Mouse (Mus musculus) urinary bladder, postnatal 36 days (tissue): Measurements from ENCODE around the gene Agbl5.

Experiments used
- DNase-seq, 2 experiments: peaks; one replicate each; pipeline ENCODE4 v3.0.0; 2022; ENCODE audit warnings: low spot score in 2 of 2, mixed read lengths in 1 of 2

Gene Agbl5

DNA sequence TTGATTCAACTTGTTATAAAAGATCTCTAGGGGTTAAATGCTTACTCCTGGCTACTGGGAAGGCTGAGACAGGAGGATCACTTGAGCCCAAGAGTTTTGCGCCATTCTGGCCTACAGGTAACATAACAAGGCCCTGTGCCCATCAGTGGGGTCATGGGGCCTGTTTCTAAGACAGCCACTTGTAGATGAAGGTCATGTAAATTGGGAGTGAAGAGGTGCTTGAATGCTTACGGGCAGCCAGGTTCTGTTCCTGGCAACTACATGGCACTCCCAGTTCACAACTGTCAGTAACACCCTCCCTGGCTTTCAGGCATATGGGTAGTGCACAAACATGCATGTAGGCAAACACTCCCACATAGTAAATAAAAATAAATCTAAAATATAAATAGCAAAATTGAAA, 62.4 kb downstream of the Agbl5 start:
- no peak for DNase-seq

DNA sequence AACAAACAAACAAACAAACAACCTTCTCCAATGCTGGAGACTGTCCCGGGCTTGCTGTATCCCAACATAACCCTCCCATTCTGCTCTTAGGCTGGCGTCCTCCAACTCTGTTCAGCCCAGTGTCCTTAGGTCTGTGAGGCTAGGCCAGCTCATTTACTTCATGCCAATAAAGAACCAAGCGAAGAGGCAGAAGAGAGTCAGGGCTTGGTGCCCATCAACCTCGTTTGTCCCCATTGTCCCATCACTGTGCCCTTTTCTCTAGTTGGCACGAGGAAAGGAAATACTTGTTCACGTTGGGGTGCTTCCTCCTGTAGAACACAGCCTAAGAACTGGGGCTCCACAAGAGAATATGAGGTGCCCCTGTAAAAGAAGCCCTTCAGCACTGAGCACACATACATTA, 63.2 kb downstream of the Agbl5 start:
- no peak for DNase-seq

DNA sequence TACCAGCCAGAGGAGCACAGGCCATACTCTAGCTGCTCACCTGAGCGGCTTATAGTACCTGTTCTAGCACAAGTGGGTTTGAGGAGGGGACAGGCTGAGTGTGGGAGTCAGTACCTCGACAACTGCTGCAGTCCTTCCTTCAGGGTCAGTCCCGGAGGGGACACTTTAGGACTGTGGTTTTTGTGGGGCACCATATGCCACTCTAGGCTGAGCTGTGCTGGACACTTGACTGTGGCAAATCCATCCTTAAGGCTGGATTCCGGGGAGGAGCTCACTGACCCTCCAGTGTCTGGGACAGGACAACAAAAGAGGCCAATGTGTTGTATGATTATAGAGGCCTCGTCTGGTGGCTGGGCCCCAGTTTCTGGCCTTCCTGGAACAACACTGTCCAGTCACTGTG, 64.1 kb downstream of the Agbl5 start:
- DNase-seq = no peak

DNA sequence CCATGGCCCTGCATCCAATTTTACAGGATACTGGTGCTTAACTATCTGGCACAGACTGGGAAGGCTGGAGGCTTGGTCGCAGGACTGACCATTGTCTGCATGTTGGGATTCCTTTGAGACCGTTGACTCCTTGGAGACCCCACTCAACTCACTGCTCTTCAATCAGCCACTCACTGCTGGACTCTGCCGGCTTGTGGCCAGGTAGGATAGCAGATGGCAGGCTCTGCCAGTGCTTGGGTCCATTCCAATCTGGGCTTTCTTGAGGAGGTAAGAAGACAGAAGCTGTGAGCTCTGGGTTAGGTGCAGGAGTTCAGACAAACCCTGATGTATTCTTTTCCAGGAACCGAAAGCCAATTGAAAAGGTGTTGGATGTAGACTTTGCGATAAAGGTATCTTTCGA, 65.6 kb downstream of the Agbl5 start:
- no peak for DNase-seq

DNA sequence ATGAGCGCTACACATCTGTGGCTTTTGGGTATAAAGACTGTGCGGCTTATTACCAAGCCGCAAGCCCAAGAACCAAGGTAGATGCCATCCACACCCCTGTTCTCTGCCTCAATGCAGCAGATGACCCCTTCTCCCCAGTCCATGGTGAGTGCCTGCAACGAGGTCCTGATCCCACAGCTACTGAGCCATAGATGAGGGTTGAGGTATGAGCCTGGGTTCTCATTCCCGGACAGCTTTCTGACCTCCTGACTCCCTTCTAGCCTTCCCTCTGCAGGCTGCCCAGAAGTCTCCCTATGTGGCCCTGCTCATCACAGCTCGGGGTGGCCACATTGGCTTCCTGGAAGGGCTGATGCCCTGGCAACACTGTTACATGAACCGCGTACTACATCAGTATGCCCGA, 66.1 kb downstream of the Agbl5 start:
- no peak for DNase-seq

DNA sequence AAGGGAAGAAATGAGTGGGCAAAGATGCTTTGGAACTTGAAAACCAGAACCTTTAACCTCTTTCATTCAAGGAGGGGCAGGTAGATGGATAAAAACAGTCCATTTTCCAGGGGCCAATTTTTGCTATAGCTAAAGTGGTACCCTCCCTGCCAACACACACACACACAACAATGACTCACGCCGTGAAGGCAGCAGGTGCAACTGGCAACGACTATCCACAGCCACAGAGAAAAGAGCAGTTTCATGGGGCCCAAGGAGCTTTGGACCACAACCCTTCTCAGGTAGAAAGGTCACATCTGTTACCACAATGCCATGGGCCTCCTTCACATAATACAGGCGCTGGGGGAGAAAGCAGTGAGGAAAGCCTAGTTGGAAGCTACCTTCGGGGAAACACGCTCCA, 67.3 kb downstream of the Agbl5 start:
- DNase-seq = no peak
